In the genomic region with DNA sequence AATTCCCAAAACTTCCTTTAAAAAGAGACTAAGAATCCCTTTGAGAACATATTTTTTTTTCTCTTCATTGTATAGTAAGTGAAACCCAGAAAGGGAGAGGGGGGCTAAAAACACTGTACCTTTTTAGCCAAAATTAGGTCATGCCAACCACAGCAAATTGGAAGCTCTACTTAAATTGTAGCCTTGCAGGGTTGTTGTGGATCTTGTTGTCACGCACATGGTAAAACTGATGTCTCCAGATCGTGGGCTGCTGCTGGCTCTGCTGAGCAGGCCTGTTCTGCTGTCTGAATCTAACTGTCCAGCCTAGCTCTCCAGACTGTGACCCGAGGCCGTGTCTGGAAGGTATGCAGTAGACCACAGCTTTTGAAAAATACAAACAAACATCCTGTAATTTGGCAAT, we compare ENCODE assay signal across 21 mouse cellular contexts. TPM values are rescaled to one million over a fixed set of nuclear protein-coding genes. Genes with fewer than 3 reads are reported as not detected.
A peak's percentile ranks its signal among the peaks of the same experiment; 100 is the strongest.
DNase-seq lines count a peak whose midpoint lies in the region; ATAC-seq lines count a peak whose summit lies in the region.
"Had no signal": no experiment of that assay in that cellular context is flagged by ENCODE, and none has a peak within 500 bp of the region (broad histone marks: within the 10 kb centered on the region; RNA-seq: fewer than 3 reads in every experiment).

No protein-coding gene starts in this region.

- no peak overlapping the region for H3K4me3 ChIP-seq in heart, embryonic 15.5 days
- H3K4me3 ChIP-seq in megakaryocyte, embryonic 14.5 days (replicated peaks), result peak overlapping the region; percentile 31
- H3K4me3 ChIP-seq: liver, embryonic 12.5 days; midbrain, embryonic 15.5 days; neural tube, embryonic 15.5 days; stomach, embryonic 15.5 days had no signal

- intact Hi-C loops in heart, postnatal 14 days (cut with DNase I), result no loop called here

- no peaks in the 10 kb centered on the region for H3K27me3 ChIP-seq in heart, embryonic 15.5 days
- no peaks in the 10 kb centered on the region for H3K27me3 ChIP-seq in megakaryocyte, embryonic 14.5 days (replicated peaks)
- H3K27me3 ChIP-seq: liver, embryonic 12.5 days; midbrain, embryonic 15.5 days; neural tube, embryonic 15.5 days; stomach, embryonic 15.5 days had no signal

- peaks cover 12% of the 10 kb centered on the region for H3K4me1 ChIP-seq in heart, embryonic 15.5 days (replicated peaks)
- H3K4me1 ChIP-seq in megakaryocyte, embryonic 14.5 days, result peaks cover 65% of the 10 kb centered on the region
- H3K4me1 ChIP-seq: midbrain, embryonic 15.5 days; neural tube, embryonic 15.5 days; stomach, embryonic 15.5 days had no signal

- H3K9ac ChIP-seq in heart, embryonic 15.5 days, result no peak overlapping the region
- H3K9ac ChIP-seq: hindbrain, embryonic 14.5 days; liver, embryonic 12.5 days; liver, postnatal 0 days; midbrain, embryonic 15.5 days; neural tube, embryonic 15.5 days; stomach, embryonic 15.5 days had no signal

- H3K36me3 ChIP-seq in heart, embryonic 15.5 days, result no peaks in the 10 kb centered on the region
- H3K36me3 ChIP-seq in megakaryocyte, embryonic 14.5 days (replicated peaks; ENCODE audit: low read length), result peaks cover 39% of the 10 kb centered on the region
- H3K36me3 ChIP-seq: liver, embryonic 12.5 days; midbrain, embryonic 15.5 days; neural tube, embryonic 15.5 days; stomach, embryonic 15.5 days had no signal

- no peak overlapping the region for H3K4me2 ChIP-seq in heart, embryonic 15.5 days
- H3K4me2 ChIP-seq: hindbrain, embryonic 14.5 days; liver, embryonic 12.5 days; midbrain, embryonic 15.5 days; neural tube, embryonic 15.5 days; stomach, embryonic 15.5 days had no signal

- 46% methylated on average over 4 of the region's 4 CpGs for WGBS in heart, embryonic 15.5 days

- DNase-seq in heart, adult 11 months, result peak; percentile 55
- DNase-seq in heart, adult 18-20 months, result no peak
- DNase-seq in heart, postnatal 14 days, result no peak
- DNase-seq: adrenal gland, postnatal 14 days; cerebellum, adult 2 months; cerebellum, postnatal 25 days; kidney, postnatal 25 days; liver, postnatal 0 days; lung, postnatal 36 days; right cerebral cortex, postnatal 25 days had no signal

- ATAC-seq in heart, embryonic 15.5 days (replicated peaks; ENCODE audit: insufficient number of reproducible peaks, insufficient read depth, low FRiP score, low read depth), result no peak
- no peak for ATAC-seq in megakaryocyte, adult 5-6 weeks (ENCODE audit: poor library complexity, severe bottlenecking)
- ATAC-seq in cerebellum, adult (ENCODE audit: insufficient number of reproducible peaks, low FRiP score, low TSS enrichment), result no peak
- ATAC-seq: forebrain, embryonic 14.5 days; intestine, postnatal 0 days; liver, embryonic 12.5 days; liver, postnatal 0 days; midbrain, embryonic 15.5 days had no signal

- no peaks in the 10 kb centered on the region for H3K9me3 ChIP-seq in heart, embryonic 15.5 days (replicated peaks)
- no peaks in the 10 kb centered on the region for H3K9me3 ChIP-seq in megakaryocyte, embryonic 14.5 days
- H3K9me3 ChIP-seq: liver, embryonic 12.5 days; midbrain, embryonic 15.5 days; neural tube, embryonic 15.5 days; stomach, embryonic 15.5 days had no signal

- H3K27ac ChIP-seq in heart, embryonic 15.5 days, result peak overlapping the region; percentile 24; the same call in 1 of the 2 replicates
- H3K27ac ChIP-seq: hindbrain, embryonic 14.5 days; liver, embryonic 12.5 days; midbrain, embryonic 15.5 days; neural tube, embryonic 15.5 days; stomach, embryonic 15.5 days had no signal

RNA-seq across cellular contexts. Expression of a gene that starts 40.9 kb away (rescaled TPM):
- 10 to 100 TPM; 53.4 to 56.5 TPM for total RNA-seq in heart, adult 18-20 months (2021)
- 88.9 and 98.0 TPM in 2 replicates for polyA plus RNA-seq in heart, embryonic 15.5 days (2015; fragmentation: Nextera tagmentation; extraction: Ambion mirVana)
- 10 to 100 TPM; 67.9 to 74.7 TPM for total RNA-seq in heart, postnatal 14 days (2021)
- polyA plus RNA-seq in megakaryocyte, embryonic 14.5 days (2012; ENCODE audit: insufficient read depth, low replicate concordance), result 27.1 and 31.6 TPM in 2 replicates
- 52.8 and 57.4 TPM in 2 replicates for total RNA-seq in megakaryocyte, adult 5-6 weeks (2015)
- 86.5 and 89.1 TPM in 2 replicates for total RNA-seq in megakaryocyte, adult 5-6 weeks (2017)
